Mouse (Mus musculus): ENCODE data around the gene Srgap2. TPM values are rescaled to one million over a fixed set of nuclear protein-coding genes. Genes with fewer than 3 reads are reported as not detected.

Srgap2 gene
- total RNA-seq, 2 experiments from 2014 or later, result 125 to 129 TPM

DNA sequence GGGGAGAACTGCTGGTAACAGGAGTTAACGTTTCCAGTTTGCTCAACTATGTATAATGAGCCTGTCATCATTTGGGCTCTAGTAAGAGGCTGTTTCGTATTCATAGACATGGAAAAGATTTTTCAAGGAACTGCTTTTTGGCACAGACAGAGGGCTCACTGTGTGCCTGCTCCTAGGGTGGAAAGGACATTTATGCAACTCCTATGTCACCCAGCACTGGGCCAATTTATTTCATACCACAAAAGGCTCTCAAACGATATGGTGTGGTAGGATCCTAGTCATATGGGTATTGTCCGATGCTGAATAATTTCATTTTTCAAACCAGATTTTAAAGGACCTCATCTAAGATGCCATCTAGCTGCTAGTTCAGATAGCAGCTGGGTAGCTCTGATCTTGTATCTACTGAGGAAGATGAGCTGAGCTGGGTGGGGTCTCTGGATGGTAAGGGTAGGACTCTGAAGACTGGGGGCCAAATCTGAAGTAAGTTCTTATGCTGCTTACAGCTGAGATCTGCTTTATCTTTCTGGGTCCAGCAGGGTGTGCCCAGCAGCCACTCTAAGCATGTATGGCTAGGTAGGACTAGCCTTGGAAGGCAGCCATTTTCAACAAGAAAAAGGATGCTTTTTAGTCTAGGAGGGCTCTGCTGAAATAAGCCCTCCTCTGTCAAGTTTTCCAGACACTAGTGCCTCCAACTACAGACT lies 233.8 kb downstream of the Srgap2 start:
- DNase-seq (ENCODE audit: low spot score in 2 of 2), result peak in 1 of 2 experiments; percentile 12

GRCm38 (mm10) chr1:131290648-131291047 lies 236.5 kb downstream of the Srgap2 start:
- DNase-seq (ENCODE audit: low spot score in 2 of 2), result peak; percentile 54 to 71

DNA sequence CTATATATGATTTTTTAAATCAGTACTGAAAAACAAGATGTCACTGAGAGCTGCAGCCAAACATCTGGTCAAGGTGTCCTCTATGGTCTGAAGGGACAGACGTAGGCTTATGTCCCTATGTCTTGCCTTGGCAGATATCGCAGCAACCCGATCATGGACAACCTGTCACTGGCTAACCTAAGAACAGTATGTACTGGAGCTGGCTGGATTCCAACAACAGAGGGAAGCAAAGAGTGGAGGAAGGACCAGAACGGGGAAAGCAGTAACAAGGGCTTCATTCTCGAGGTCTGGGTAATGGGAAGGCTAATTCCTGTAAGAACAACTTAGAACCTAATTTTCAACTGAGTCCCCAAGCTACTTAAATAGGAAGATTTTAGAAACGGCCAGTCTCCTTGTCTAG lies 238.2 kb downstream of the Srgap2 start:
- DNase-seq (ENCODE audit: low spot score in 2 of 2), result no peak

- DNase-seq (ENCODE audit: low spot score in 2 of 2), result no peak
These were observed 239.9 kb downstream of the Srgap2 start for GRCm38 (mm10) chr1:131287267-131287666.

DNA sequence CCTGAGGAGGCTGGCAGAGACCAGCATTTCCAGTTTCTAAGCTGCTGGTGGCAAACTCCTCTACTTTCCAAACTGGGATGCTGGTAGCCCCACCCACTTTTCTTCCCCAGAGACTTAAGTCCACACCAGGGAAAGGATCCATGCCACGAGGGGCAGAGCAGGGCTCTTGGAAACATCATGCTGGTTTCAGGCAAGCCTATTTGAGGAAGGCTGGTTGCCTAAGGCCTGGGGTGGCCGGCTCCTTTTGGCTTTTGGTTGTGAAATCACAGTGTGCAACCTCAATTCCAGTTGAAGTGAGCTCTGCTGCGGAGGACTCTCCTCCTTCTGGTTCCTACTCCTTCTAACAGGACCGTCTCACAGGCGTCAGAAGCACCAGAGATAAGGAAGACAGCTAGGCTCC lies 240.3 kb downstream of the Srgap2 start:
- DNase-seq (ENCODE audit: low spot score in 2 of 2), result no peak

- no peak for DNase-seq (ENCODE audit: low spot score in 2 of 2)
These were observed 242.5 kb downstream of the Srgap2 start for GRCm38 (mm10) chr1:131284616-131285015.

GRCm38 (mm10) chr1:131284167-131284566 lies 243.0 kb downstream of the Srgap2 start:
- DNase-seq (ENCODE audit: low spot score in 2 of 2), result no peak

GRCm38 (mm10) chr1:131281731-131282130 lies 245.4 kb downstream of the Srgap2 start:
- DNase-seq (ENCODE audit: low spot score in 2 of 2), result no peak

DNA sequence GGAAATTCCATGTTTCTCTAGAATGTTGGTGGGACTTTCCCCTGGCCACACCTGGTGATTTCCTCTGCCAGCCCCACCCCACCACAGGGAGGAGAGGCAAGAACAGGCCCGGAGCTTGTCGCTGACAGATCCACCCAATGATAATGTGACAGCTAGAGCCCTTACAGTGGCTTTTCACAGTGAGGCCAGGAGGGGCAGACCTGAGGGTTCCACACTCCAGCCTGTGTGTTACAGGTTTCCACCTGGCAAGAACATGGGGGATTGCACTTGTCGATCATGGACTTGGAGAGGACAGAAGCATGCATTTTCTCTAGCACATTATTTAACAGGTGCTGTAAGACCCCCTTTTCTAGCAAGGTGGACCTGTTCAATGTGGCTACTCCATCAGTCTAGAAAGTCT lies 246.9 kb downstream of the Srgap2 start:
- DNase-seq (ENCODE audit: low spot score in 2 of 2), result no peak

- no peak for DNase-seq (ENCODE audit: low spot score in 2 of 2)
These were observed 247.7 kb downstream of the Srgap2 start, which contains the start of gene Ikbke for GRCm38 (mm10) chr1:131279456-131279776. Ikbke (minus strand) TSS chr1:131279606.

GRCm38 (mm10) chr1:131278606-131279455 lies 248.3 kb downstream of the Srgap2 start:
- no peak for DNase-seq (ENCODE audit: low spot score in 2 of 2)

- no peak for DNase-seq (ENCODE audit: low spot score in 2 of 2)
These were observed 250.3 kb downstream of the Srgap2 start for GRCm38 (mm10) chr1:131276831-131277230.

DNA sequence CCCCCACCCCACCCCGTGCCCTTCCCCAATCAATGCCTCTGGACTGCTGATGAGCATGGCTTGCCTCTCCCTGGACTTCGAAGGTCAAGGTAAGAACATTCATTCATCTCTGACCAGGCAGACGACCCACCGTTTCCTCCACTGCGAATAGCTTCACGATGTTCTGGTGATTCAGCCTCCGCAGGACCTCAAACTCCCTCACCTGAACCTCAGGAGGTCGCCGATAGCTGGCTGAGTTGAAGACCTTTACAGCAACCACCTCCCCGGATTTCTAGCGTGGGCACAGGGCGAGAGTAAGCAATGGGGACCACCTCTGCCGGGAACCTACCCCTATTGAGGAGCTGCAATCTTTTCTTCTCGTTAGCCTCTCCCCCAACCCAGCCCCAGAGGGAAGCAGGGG lies 251.6 kb downstream of the Srgap2 start:
- DNase-seq (ENCODE audit: low spot score in 2 of 2), result no peak

GRCm38 (mm10) chr1:131274725-131275539 lies 252.2 kb downstream of the Srgap2 start:
- no peak for DNase-seq (ENCODE audit: low spot score in 2 of 2)

DNA sequence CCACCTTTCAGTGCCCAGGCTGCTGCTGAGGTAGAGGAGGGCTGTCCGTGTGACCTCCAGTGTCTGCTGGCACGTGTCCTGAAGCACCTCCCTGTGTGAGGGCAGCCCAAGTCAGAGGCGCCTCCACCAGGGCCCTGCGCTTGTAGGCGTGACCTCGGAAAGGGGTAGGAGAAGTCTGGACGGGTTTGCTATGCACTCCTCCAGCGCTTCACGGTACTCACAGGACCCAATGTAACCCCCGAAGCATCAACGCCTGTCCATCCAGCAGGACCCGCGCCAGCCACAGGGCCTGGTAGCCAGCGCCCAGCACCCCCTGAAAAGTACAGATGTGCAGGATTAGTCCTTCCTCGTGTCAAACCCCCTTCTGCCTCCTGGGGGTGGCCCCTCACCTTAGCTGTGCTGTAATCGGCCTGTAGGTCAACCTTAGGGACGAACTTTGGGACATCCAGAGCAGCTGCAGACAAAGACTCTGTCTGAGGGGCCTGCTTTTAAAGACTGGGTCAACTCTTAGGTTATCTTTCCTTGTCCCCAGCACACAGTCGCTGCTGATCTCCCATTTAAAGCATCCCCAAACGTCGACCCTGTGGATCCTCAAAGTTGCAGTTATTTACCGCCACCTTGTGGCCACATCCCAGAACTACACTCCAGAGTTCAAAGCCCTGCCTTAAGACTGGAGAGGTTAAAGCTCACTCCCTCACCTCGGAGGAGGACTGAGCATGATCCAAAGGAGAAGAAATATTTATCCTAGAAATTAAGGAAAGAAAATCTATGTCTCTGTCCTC lies 257.2 kb downstream of the Srgap2 start:
- peak; percentile 85 to 86 for DNase-seq (ENCODE audit: low spot score in 2 of 2)

DNA sequence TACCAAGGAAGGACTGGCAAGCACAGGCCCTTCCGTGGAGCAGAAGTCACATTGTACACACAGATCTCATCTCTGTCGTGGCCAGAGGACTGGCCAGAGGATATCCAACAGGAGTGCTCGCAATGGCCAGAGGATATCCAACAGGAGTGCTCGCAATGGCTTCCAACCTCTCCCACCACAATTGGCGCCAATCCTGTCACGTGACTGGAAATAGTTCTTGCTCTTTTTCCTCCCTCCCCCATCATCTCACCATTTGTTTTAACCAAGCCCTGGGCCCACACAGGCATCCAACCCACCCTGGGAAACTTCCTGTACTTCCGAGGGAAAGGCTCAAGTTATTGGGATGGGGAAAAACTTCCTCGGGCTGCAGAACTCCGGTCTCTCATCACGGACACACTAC lies 258.4 kb downstream of the Srgap2 start:
- no peak for DNase-seq (ENCODE audit: low spot score in 2 of 2)

GRCm38 (mm10) chr1:131263905-131264304 lies 263.2 kb downstream of the Srgap2 start:
- no peak for DNase-seq (ENCODE audit: low spot score in 2 of 2)

- peak; percentile 75 to 84 for DNase-seq (ENCODE audit: low spot score in 2 of 2)
These were observed 266.9 kb downstream of the Srgap2 start for GRCm38 (mm10) chr1:131260309-131260656.

DNA sequence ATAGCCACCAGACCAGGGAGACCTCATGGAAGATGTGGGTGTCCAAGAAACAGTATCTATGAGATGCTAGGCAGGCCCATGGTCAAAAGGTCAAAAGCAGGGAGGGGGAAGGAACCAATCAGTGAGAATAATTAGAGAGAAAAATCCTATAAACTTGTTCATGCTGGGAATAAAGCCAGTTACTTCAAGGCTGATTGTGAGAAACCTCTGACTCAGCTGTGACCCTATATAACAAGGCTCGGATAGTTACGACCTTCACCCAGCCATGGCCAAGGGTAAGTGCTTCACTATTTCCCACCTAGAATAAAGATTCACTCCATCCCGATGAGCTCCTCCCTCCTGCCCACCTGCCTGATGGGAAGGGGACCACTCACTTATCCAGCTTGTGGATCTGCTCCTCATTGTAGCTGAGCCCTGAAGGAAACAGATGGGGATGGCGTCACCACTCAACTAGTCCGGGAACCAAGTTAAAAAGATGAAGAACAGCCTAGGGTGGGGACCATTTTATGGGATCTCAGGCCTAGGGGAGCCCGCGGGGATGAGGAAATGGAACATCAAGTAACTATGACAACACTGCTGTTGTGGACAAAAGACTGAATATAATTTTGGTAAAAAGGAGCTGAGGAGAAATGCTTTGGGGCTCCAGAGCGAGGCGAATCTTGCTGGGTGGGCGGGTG lies 267.4 kb downstream of the Srgap2 start:
- DNase-seq (ENCODE audit: low spot score in 2 of 2), result no peak

DNA sequence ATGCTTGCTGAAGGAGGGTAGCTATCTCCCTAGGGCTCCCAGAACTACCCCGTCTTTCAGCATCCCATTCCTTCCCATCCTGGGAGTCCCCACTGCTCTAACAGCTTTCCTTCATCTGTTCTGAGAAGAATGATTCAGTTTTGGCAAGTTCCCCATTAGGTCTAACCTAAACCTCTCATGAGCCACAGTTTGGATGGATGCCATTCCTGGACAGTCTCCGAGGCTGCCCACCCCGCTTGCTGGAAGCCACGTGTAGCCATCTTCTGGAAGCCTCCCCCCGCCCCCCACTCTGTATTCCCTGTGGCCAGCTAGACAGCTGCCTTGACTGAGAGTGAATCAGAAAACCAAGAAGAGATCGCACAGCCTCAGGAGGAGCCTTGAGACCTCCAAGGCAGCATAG lies 269.9 kb downstream of the Srgap2 start:
- DNase-seq (ENCODE audit: low spot score in 2 of 2), result no peak
